Mouse (Mus musculus) bone marrow macrophage, adult 2 months (primary cell): ENCODE data around the gene March1.

Experiments used
- CTCF ChIP-seq: IDR thresholded peaks from 2 replicates; pipeline ENCODE4 v1.5.1; 2012; ENCODE audit warnings: low read depth, mild to moderate bottlenecking, low read length, moderate library complexity
- POLR2A ChIP-seq: IDR thresholded peaks from 2 replicates; pipeline ENCODE4 v1.6.1; 2012; ENCODE audit warnings: mild to moderate bottlenecking, low read depth, low read length, borderline replicate concordance

- TF ChIP-seq CTCF (no peak), POLR2A (no peak)
These were observed 820.8 kb downstream of the March1 start for GRCm38 (mm10) chr8:66438468-66438867.
